Mouse (Mus musculus) T-helper 1 cell (primary cell): ENCODE measurements at regions not wholly inside any gene's neighbourhood (a gene's known extent, or its start where the extent isn't known, plus 50 kb on each side); places are given as distances from the start of the nearest gene placed in this dataset.

ENCODE experiments used
- in situ Hi-C: fragments of 300-600 bp; cut with MboI, MseI; formaldehyde crosslinking; loops from one replicate; pipeline ENCODE4 v1.15.1; 2025; ENCODE audit warnings: high pct_unique_total_duplicates

- in situ Hi-C loops: loop anchor here (25.0 kb wide), 1 partner anchor 1344 kb away; no protein-coding TSS in a partner anchor
Observed at GRCm38 (mm10) chr6:143618558-143618957, 451.5 kb downstream of the Etnk1 start.

- in situ Hi-C loops: loop anchor here (5.0 to 25.0 kb wide), 2 partner anchors 67 to 1342 kb away; no protein-coding TSS in a partner anchor
Observed at GRCm38 (mm10) chr6:143620583-143620982, 453.6 kb downstream of the Etnk1 start.

- in situ Hi-C loops: loop anchor here (5.0 to 25.0 kb wide), 2 partner anchors 65 to 1340 kb away; no protein-coding TSS in a partner anchor
Observed at GRCm38 (mm10) chr6:143622161-143622560, 455.1 kb downstream of the Etnk1 start.

GRCm38 (mm10) chr6:143624901-143625300 is 457.9 kb downstream of the Etnk1 start:
- in situ Hi-C loops: loop anchor here (5.0 to 25.0 kb wide), 2 partner anchors 62 to 1337 kb away; no protein-coding TSS in a partner anchor

GRCm38 (mm10) chr6:143631581-143631980 is 464.6 kb downstream of the Etnk1 start:
- in situ Hi-C loops: no loop called here

GRCm38 (mm10) chr6:143633710-143634109 is 466.7 kb downstream of the Etnk1 start:
- in situ Hi-C loops: no loop called here

GRCm38 (mm10) chr6:143634334-143634733 is 467.3 kb downstream of the Etnk1 start:
- in situ Hi-C loops: no loop called here

- in situ Hi-C loops: no loop called here
Observed at GRCm38 (mm10) chr6:143635043-143635442, 468.0 kb downstream of the Etnk1 start.

- in situ Hi-C loops: no loop called here
Observed at GRCm38 (mm10) chr6:143640652-143641051, 473.6 kb downstream of the Etnk1 start.

GRCm38 (mm10) chr6:143642052-143642451 is 475.0 kb downstream of the Etnk1 start:
- in situ Hi-C loops: no loop called here

- in situ Hi-C loops: no loop called here
Observed at GRCm38 (mm10) chr6:143645989-143646388, 479.0 kb downstream of the Etnk1 start.

GRCm38 (mm10) chr6:143648501-143648900 is 481.5 kb downstream of the Etnk1 start:
- in situ Hi-C loops: no loop called here

- in situ Hi-C loops: no loop called here
Observed at GRCm38 (mm10) chr6:143656576-143656975, 489.6 kb downstream of the Etnk1 start.

GRCm38 (mm10) chr6:143660837-143661236 is 493.8 kb downstream of the Etnk1 start:
- in situ Hi-C loops: no loop called here

- in situ Hi-C loops: no loop called here
Observed at GRCm38 (mm10) chr6:143663306-143663705, 496.3 kb downstream of the Etnk1 start.

- in situ Hi-C loops: no loop called here
Observed at GRCm38 (mm10) chr6:143665374-143665773, 498.4 kb downstream of the Etnk1 start.

GRCm38 (mm10) chr6:143668551-143668950 is 501.5 kb downstream of the Etnk1 start:
- in situ Hi-C loops: no loop called here

- in situ Hi-C loops: no loop called here
Observed at GRCm38 (mm10) chr6:143669446-143670130, 502.6 kb downstream of the Etnk1 start.

GRCm38 (mm10) chr6:143690131-143690530 is 523.1 kb downstream of the Etnk1 start:
- in situ Hi-C loops: no loop called here

- in situ Hi-C loops: no loop called here
Observed at GRCm38 (mm10) chr6:143690866-143691265, 523.8 kb downstream of the Etnk1 start.

GRCm38 (mm10) chr6:143697997-143698396 is 531.0 kb downstream of the Etnk1 start:
- in situ Hi-C loops: no loop called here

- in situ Hi-C loops: no loop called here
Observed at GRCm38 (mm10) chr6:143703984-143704383, 537.0 kb downstream of the Etnk1 start.

- in situ Hi-C loops: no loop called here
Observed at GRCm38 (mm10) chr6:143706451-143706850, 539.4 kb downstream of the Etnk1 start.
